Mouse (Mus musculus) layer of hippocampus, adult 2 months (tissue): ENCODE results near the gene Fign. TPM values are rescaled to one million over a fixed set of nuclear protein-coding genes. Genes with fewer than 3 reads are reported as not detected.

ENCODE experiments used
- DNase-seq, 2 experiments: peaks; one replicate each; pipeline ENCODE4 v3.0.0; 2022; ENCODE audit warnings: low spot score in 2 of 2
- H3K27ac ChIP-seq: fragments of 200-600 bp; 2 replicates; pipeline ENCODE4 v1.8.1; 2022
- H3K4me3 ChIP-seq: fragments of 200-600 bp; 2 replicates; pipeline ENCODE4 v1.8.1; 2022; ENCODE audit warnings: mild to moderate bottlenecking
- CTCF ChIP-seq: fragments of 200-600 bp; conservative IDR thresholded peaks from 2 replicates; pipeline ENCODE4 v1.8.1; 2022; ENCODE audit warnings: antibody characterized with exemption, mild to moderate bottlenecking, moderate library complexity
- total RNA-seq, 2 experiments: library from RNA; stranded (reverse); gene quantifications; 2 replicates each; pipeline ENCODE4 v1.2.3; 2021

The Fign gene
- total RNA-seq, 2 experiments from 2014 or later: 1.2 to 1.4 TPM

DNA sequence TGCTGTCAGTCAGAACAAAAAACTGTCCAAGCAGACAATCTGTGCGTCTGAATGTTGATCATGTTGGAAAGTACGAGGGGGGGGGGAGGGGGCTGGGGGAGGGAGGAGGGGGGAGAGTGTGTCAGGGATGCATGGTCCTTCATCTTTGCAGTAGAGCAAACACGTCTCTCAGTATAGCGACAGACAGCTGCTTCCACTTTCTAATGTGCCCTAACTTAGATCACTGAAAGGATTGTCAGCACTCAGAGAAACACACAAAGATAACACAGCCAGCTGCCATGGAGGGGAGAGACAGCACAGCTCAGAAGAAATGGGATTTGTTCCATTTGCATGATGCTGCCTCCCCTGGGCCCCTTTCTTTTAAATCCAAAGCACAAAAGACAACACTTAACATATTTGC is 18.1 kb downstream of the Fign start:
- H3K27ac ChIP-seq: no peak overlapping the region
- TF ChIP-seq CTCF: no peak
- no peak overlapping the region for H3K4me3 ChIP-seq
- DNase-seq: no peak

DNA sequence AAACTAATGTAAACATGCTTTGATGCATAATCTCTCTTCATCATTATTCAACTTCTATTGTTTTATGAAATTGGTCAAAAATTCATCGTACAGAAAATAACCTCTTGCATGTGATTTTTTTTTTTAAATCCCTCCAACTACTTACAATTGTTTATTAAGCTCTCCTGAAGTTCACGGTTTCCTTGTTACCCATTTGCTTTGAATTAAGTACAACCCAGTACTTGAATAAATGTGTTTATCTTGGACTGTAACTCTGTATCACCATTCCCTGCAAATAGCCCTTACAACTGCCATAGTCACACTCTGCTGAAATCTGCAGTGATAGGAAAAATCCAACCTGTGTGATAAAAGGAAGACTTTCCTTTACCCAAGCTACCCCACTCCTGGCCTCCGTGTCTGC is 19.3 kb downstream of the Fign start:
- no peak for TF ChIP-seq CTCF
- H3K4me3 ChIP-seq: no peak overlapping the region
- DNase-seq: no peak
- H3K27ac ChIP-seq: no peak overlapping the region

DNA sequence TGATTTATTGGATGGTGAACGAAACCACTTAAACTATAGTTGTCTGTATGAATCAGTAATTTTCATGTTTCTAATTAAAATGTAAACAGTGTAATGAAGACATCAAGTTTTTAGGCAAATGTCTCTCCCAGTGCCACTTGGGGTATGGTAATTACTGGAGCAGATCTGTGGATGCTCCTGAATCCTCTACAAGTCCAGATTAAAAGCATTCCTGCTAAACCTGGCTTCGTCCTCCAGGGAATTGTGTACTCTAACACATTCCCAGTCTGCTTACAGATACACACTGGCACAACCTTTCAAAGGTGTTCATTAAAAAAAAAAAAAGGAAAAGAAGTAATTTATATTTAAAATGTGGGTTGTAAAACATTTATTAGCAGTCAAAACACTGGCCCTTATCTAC is 20.0 kb downstream of the Fign start:
- TF ChIP-seq CTCF: no peak
- no peak overlapping the region for H3K4me3 ChIP-seq
- H3K27ac ChIP-seq: no peak overlapping the region
- no peak for DNase-seq

DNA sequence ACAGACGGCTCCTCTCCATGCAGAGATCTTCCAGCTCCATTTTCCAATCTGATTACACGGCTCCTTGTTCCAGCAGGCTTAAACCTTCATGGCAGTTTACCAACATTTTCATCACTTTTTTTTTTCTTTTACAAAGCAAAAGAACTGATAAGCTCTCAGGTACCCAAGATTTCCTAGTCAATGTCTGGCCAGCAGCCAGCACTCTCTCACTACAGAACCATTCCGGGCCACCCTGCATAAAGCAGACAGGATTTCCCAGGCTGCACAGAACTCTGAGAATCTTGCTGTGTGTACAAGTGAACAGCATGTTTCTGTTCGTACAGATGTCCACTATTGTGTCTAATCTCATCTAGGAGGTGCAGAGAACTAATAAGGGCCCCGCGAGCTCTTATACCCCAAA is 22.0 kb downstream of the Fign start:
- DNase-seq: no peak
- no peak overlapping the region for H3K27ac ChIP-seq
- H3K4me3 ChIP-seq: no peak overlapping the region
- TF ChIP-seq CTCF: no peak

DNA sequence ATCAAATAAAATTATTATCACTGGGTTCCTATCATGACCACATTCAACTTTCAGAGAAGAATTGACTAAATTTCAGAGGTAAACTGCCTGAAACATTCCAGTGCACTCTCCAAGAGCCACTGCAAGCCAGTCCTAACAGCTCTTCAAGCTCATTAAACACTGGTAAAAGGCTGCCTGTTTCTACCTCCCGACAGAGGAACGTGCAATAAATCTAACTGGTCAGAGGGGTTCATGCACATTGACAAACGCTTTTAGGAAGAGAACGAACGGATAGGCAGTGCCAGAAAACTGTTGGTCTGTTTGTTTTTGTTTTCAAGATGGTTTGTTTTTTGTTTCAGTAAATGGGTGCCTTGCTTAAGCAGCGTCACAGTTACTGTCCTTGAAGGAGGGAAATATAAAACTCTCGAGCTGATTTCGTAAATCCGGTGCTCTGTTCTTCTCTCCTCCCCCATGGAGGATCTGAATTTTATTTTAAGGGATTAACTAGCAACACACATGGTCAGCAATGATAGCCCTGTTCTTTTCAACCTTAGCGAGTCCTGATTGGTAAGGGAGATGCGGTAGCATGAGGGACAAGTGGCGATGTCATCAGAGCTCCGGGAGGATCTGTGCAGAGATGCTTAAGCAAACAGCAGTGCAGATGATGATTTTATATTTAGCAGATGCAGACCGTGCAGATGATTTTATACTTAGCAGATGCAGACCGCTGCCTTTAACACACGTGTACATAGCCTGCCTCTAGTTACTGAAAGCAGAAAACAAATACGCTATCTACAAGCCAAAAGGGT is 23.0 kb downstream of the Fign start:
- no peak for DNase-seq
- no peak for TF ChIP-seq CTCF
- no peak overlapping the region for H3K4me3 ChIP-seq
- no peak overlapping the region for H3K27ac ChIP-seq

DNA sequence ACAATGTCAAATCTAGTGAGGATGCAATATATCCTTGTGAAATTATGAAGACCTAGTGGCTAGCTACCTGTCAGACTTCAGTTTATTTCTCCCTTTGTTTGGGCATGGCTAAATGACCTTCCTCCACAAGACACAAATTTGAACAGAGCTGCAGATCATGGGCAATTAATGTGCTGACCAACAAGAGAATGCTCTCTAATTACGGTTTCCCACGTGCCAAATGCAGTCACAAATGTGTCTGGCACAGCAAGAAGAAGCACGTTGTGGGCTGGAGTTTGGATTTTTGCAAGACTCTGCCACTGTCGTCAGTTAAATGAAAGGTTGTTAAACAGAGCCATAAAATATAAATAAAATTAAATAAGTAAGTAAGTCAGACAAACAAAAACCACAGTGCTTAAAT is 25.7 kb downstream of the Fign start:
- DNase-seq: no peak
- no peak for TF ChIP-seq CTCF
- H3K4me3 ChIP-seq: no peak overlapping the region
- H3K27ac ChIP-seq: no peak overlapping the region

DNA sequence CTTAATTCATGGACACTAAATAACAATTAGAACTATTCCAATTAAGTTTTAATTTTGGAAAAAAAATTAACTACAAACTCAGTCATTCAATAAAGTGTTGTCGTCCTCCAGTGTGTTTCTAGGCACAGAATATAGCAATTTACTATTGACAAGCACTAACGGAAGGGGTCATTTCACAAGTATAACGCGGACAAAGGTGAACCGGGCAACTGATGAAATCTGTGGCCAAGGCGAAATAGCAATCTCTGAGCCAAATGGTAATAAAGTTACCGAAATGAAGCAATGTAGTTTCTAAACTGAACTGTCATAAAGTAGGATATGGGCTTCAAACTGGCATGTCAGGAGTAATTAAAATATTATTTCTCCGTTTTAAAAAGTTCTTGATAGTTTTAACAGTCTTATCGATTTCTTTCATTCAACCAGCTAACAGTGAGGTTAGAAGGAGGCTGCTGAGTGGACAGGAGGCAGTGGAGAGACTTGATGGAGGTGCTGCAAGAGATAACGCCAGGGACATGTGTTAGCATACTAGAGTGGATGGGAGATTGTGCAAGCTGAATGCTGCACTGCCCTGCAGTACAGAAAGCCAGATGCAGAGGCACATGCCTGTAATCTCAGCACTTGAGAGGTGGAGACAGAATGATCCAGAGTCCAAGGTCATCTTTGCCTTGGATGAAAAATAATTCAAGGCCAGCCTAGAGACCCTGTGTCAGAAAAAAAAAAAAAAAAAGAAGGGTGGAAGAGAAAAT is 27.7 kb downstream of the Fign start:
- Histone ChIP-seq H3K27ac (no peak overlapping the region), H3K4me3 (no peak overlapping the region)
- TF ChIP-seq CTCF: no peak
- no peak for DNase-seq

DNA sequence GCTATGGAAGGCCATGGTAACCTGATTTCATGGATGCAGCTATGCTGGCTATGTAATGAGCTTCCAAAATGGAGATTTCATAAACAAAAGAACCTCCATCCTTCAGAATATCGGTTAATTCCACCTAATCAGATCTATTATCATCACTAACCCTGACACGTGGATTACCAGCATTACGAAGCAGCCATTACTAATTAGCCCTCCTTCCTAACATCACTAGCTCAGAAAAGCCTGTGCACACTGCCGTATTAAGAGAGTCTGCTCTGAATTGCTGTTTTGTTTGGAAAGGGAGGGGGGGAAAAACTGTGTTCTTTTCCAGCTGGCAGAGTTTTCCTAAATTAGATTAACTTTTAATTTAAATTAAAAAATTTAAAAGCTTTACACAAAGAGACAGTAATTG is 32.3 kb downstream of the Fign start:
- no peak overlapping the region for H3K4me3 ChIP-seq
- H3K27ac ChIP-seq: no peak overlapping the region
- no peak for TF ChIP-seq CTCF
- DNase-seq: no peak

DNA sequence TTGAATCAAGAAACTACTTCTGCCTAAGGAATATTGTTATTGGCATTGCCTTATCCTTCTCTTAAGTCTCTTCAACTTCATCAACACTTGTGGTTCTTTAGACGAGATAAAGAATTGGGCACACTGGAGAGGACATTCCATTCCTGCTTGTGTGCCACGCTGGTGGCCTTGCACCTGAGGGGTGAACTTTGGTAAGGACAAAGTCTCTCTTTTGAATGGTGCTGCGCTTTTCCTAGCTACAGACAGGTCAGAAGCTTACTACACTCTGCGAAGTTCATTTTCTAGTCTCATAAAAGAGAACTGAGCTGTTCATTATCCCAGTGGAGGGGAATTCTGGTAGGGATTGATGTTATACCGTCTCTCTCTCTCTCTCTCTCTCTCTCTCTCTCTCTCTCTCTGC is 38.4 kb downstream of the Fign start:
- Histone ChIP-seq H3K27ac (no peak overlapping the region), H3K4me3 (no peak overlapping the region)
- no peak for TF ChIP-seq CTCF
- no peak for DNase-seq

DNA sequence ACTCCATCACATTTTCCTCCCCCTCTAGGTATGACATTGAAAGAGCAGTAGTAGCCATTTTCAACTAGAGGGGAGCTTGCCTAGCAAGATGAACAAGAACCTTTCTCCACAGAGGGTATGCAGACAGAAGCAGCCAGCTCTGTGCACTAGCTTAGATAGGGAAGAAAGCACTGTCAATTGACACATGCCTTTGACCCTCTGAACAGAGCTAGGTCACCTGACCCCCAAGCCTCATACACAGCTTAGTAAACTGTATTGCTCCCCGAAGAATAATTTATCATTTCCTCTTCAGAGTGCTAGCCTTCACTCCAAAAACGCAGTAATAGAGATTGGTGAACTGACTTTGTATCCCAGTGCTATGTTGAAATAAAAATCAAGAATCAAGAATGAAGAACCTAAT is 49.7 kb downstream of the Fign start:
- no peak for TF ChIP-seq CTCF
- no peak overlapping the region for H3K27ac ChIP-seq
- no peak for DNase-seq
- H3K4me3 ChIP-seq: no peak overlapping the region

DNA sequence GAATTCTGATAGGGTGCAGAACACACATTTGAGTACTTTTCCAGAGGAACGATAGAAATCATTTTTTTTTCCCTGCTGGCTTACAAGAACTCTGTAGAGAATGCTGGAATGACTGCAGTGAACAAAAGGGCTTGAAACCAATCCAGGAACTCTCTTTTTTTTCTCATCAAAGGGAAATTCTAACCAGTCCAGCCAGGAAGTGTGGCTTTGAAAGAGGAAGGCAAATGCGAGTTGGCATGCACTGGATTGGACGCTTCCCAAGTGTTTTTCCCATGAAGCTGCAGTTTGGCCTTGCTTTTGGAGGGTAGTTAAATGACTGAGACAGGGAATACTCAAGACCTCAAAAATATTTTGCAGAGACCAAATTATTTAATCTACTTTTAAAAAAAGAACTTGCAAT is 54.7 kb downstream of the Fign start:
- DNase-seq: peak; percentile 13 to 25
- H3K27ac ChIP-seq: no peak overlapping the region

DNA sequence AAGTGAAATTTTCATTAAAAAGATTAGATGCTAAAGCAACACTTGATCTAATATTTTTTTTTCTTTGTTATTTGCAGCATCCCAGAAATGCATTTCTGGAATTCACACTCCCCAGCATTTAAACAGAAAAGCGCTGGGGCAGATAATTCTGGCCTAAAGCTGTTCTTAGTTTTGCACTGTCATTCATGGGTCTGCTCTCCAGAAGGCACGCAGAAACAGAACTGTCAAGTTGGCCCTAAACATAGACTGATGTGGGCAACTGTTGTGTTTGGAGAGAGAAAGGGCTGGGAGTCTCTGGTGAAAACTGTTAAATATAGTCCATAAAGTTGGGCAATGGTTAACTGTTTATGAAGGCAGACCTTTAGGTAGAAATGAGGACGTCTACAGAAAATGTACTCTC is 62.4 kb downstream of the Fign start:
- DNase-seq: no peak
- no peak for TF ChIP-seq CTCF
- Histone ChIP-seq H3K4me3 (no peak overlapping the region), H3K27ac (no peak overlapping the region)

More for the DNA sequence above, 54.7 kb downstream of the Fign start:
- TF ChIP-seq CTCF: no peak
- no peak overlapping the region for H3K4me3 ChIP-seq

DNA sequence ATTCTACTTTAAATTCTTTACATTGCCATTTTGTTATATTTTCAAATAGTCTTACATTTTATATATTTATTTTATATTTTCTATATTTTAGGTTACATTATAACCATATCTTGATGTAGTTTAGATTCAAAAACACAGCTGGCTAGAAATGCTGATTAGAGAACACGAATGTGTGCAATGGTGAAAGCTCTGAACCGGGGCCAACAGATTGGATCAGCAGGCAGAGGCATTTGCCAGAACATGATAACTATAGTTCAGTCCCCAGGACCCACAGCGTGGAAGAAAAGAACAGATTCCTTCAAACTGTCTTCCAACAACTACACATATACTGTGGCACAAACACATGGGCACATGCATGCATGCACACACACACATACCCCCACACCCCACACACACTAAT is 64.0 kb downstream of the Fign start:
- DNase-seq: no peak
- Histone ChIP-seq H3K4me3 (no peak overlapping the region), H3K27ac (no peak overlapping the region)
- TF ChIP-seq CTCF: no peak

DNA sequence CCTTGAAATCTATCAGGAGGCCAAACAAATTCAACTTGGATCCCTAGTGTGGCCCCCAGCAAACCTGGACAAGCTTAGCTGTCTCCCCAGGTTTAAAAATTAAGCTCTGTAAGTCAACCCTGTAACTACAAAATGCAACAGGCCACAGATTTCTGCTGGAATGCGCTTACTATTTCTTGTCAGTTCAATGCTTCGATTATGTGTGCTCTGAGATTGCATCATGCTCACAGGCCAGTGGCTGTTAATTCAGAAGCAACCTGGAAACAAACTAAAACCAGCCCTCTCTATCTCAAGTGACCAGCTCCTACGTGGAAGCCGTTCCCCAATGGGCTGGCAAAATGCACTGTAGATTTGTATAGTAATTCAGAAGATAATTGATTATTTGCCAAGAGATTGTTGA is 71.9 kb downstream of the Fign start:
- no peak for DNase-seq
- no peak for TF ChIP-seq CTCF
- no peak overlapping the region for H3K27ac ChIP-seq
- no peak overlapping the region for H3K4me3 ChIP-seq
